Mouse (Mus musculus) myocyte (in vitro differentiated cells): ENCODE data around the gene Cpt1c.

Experiments used
- CEBPB ChIP-seq: IDR thresholded peaks from 2 replicates; pipeline ENCODE4 v1.6.1; 2011; ENCODE audit warnings: mild to moderate bottlenecking, moderate library complexity; ENCODE audit not compliant: poor library complexity, insufficient read depth, severe bottlenecking
- E2F4 ChIP-seq: IDR thresholded peaks from one replicate; pipeline ENCODE4 v1.6.1; 2011; ENCODE audit warnings: mild to moderate bottlenecking, control low read depth, moderate library complexity; ENCODE audit not compliant: insufficient read depth
- MAX ChIP-seq: IDR thresholded peaks from one replicate; pipeline ENCODE4 v1.6.1; 2011; ENCODE audit warnings: low read depth, mild to moderate bottlenecking, control low read depth
- MYOD1 ChIP-seq, 3 experiments: IDR thresholded peaks; one replicate each; pipeline ENCODE4 v1.6.1; 2011; ENCODE audit warnings: control low read depth in 2 of 3, low read depth in 2 of 3, mild to moderate bottlenecking in 2 of 3, moderate library complexity in 1 of 3; ENCODE audit not compliant: insufficient read length in 2 of 3, control insufficient read depth in 1 of 3
- POLR2A ChIP-seq: IDR thresholded peaks from one replicate; pipeline ENCODE4 v1.6.1; 2011; ENCODE audit warnings: low read depth, mild to moderate bottlenecking, control low read depth, moderate library complexity; ENCODE audit not compliant: insufficient read length
- POLR2AphosphoS2 ChIP-seq: IDR thresholded peaks from one replicate; pipeline ENCODE4 v1.6.1; 2011; ENCODE audit warnings: low read depth, control low read depth; ENCODE audit not compliant: insufficient read length
- REST ChIP-seq: IDR thresholded peaks from one replicate; pipeline ENCODE4 v1.6.1; 2011; ENCODE audit warnings: mild to moderate bottlenecking, control low read depth, moderate library complexity; ENCODE audit not compliant: insufficient read depth, insufficient read length
- TCF12 ChIP-seq: IDR thresholded peaks from one replicate; pipeline ENCODE4 v1.6.1; 2011; ENCODE audit warnings: mild to moderate bottlenecking, control low read depth; ENCODE audit not compliant: poor library complexity, insufficient read depth, severe bottlenecking
- TCF3 ChIP-seq: IDR thresholded peaks from one replicate; pipeline ENCODE4 v1.6.1; 2011; ENCODE audit warnings: low read depth, control low read depth; ENCODE audit not compliant: insufficient read length
- USF1 ChIP-seq: IDR thresholded peaks from one replicate; pipeline ENCODE4 v1.6.1; 2011; ENCODE audit warnings: low read depth, mild to moderate bottlenecking, control low read depth, moderate library complexity

GRCm38 (mm10) chr7:45013366-45014095 lies 38.9 kb upstream of the Cpt1c start:
- TF ChIP-seq CEBPB (no peak), REST (no peak), POLR2A (no peak), TCF3 (no peak), MYOD1 (IDR thresholded peaks at IDR 0.05; ENCODE audit: control insufficient read depth in 1 of 3, insufficient read length in 2 of 3, low read depth in 2 of 3) (no peak), E2F4 (no peak), POLR2AphosphoS2 (no peak), TCF12 (no peak), MAX (no peak), USF1 (no peak)
